Mouse (Mus musculus) hindbrain, embryonic 11.5 days (tissue): ENCODE measurements at regions not wholly inside any gene's neighbourhood (a gene's known extent, or its start where the extent isn't known, plus 50 kb on each side); places are given as distances from the start of the nearest gene placed in this dataset.

ENCODE experiments used
- ATAC-seq: fragments of 200-750 bp; cut with Nextera tagmentation; 2 replicates; pipeline ENCODE4 v1.8.0; 2017; ENCODE audit warnings: mild to moderate bottlenecking, moderate TSS enrichment, moderate library complexity; ENCODE audit not compliant: low FRiP score
- DNase-seq: peaks from one replicate; pipeline ENCODE4 v3.0.0-alpha.2; 2015; ENCODE audit warnings: low spot score
- H3K27ac ChIP-seq: fragments of 300-500 bp; sonication (generic); 2 replicates; pipeline ENCODE4 v1.5.1; 2014; ENCODE audit warnings: mild to moderate bottlenecking, low read depth, low read length
- H3K27me3 ChIP-seq: fragments of 300-500 bp; sonication (generic); 2 replicates; pipeline ENCODE4 v1.6.1; 2014; ENCODE audit warnings: mild to moderate bottlenecking, low read length, moderate library complexity, mixed read lengths; ENCODE audit not compliant: control insufficient read depth, insufficient read depth
- H3K36me3 ChIP-seq: fragments of 300-500 bp; sonication (generic); 2 replicates; pipeline ENCODE4 v1.6.1; 2014; ENCODE audit warnings: mild to moderate bottlenecking, low read length, moderate library complexity, mixed read lengths; ENCODE audit not compliant: control insufficient read depth, insufficient read depth
- H3K4me1 ChIP-seq: fragments of 300-500 bp; sonication (generic); replicated peaks from 2 replicates; pipeline ENCODE4 v1.6.1; 2014; ENCODE audit warnings: low read length, mixed read lengths; ENCODE audit not compliant: control insufficient read depth, insufficient read depth
- H3K4me2 ChIP-seq: fragments of 300-500 bp; sonication (generic); replicated peaks from 2 replicates; pipeline ENCODE4 v1.6.1; 2014; ENCODE audit warnings: mild to moderate bottlenecking, low read depth, low read length
- H3K4me3 ChIP-seq: fragments of 300-500 bp; sonication (generic); 2 replicates; pipeline ENCODE4 v1.5.1; 2014; ENCODE audit warnings: low read depth, low read length
- H3K9ac ChIP-seq: fragments of 300-500 bp; sonication (generic); 2 replicates; pipeline ENCODE4 v1.6.1; 2014; ENCODE audit warnings: low read depth, low read length
- H3K9me3 ChIP-seq: fragments of 300-500 bp; sonication (generic); 2 replicates; pipeline ENCODE4 v1.6.1; 2016; ENCODE audit warnings: low read length; ENCODE audit not compliant: control insufficient read depth
- WGBS: fragments of 180-500 bp; shearing (Covaris S2); extraction: QIAGEN DNeasy Blood & Tissue Kit; methylation state at CpG from one replicate; pipeline ENCODE4 v1.1.7; 2014; 5-methylcytosine and 5-hydroxymethylcytosine counted together

- H3K4me3 ChIP-seq: no peak overlapping the region
- peak; percentile 6; the same call in 1 of the 2 replicates for ATAC-seq
- no peaks in the 10 kb centered on the region for H3K27me3 ChIP-seq
- H3K27ac ChIP-seq: no peak overlapping the region
- no peaks in the 10 kb centered on the region for H3K36me3 ChIP-seq
- no peak for DNase-seq
- H3K4me2 ChIP-seq: no peak overlapping the region
- no peaks in the 10 kb centered on the region for H3K9me3 ChIP-seq
- H3K4me1 ChIP-seq: no peaks in the 10 kb centered on the region
- 0% methylated on average over 1 of the region's 1 CpGs for WGBS
- H3K9ac ChIP-seq: no peak overlapping the region
These were observed 256.6 kb downstream of the Icos start for GRCm38 (mm10) chr1:61234298-61234682.

- no peak for ATAC-seq
These were observed 258.8 kb downstream of the Icos start for GRCm38 (mm10) chr1:61236511-61236910.

GRCm38 (mm10) chr1:61238668-61239067 is 260.9 kb downstream of the Icos start:
- no peaks in the 10 kb centered on the region for H3K27me3 ChIP-seq
- H3K4me2 ChIP-seq: no peak overlapping the region
- no peak overlapping the region for H3K27ac ChIP-seq
- DNase-seq (no peak), ATAC-seq (no peak)
- no peaks in the 10 kb centered on the region for H3K36me3 ChIP-seq
- H3K4me3 ChIP-seq: no peak overlapping the region
- no peaks in the 10 kb centered on the region for H3K9me3 ChIP-seq
- no peak overlapping the region for H3K9ac ChIP-seq
- no peaks in the 10 kb centered on the region for H3K4me1 ChIP-seq
- 88% methylated on average over 3 of the region's 3 CpGs for WGBS

More at GRCm38 (mm10) chr1:61236511-61236910, 258.8 kb downstream of the Icos start:
- Histone ChIP-seq H3K27me3 (no peaks in the 10 kb centered on the region), H3K4me2 (no peak overlapping the region), H3K27ac (no peak overlapping the region), H3K4me3 (no peak overlapping the region), H3K9me3 (no peaks in the 10 kb centered on the region), H3K4me1 (no peaks in the 10 kb centered on the region), H3K36me3 (no peaks in the 10 kb centered on the region), H3K9ac (no peak overlapping the region)
- 98% methylated on average over 2 of the region's 2 CpGs for WGBS
- no peak for DNase-seq

GRCm38 (mm10) chr1:61257561-61257960 is 279.8 kb downstream of the Icos start:
- ATAC-seq: no peak

GRCm38 (mm10) chr1:61263466-61263865 is 285.7 kb downstream of the Icos start:
- H3K36me3 ChIP-seq: no peaks in the 10 kb centered on the region
- H3K4me2 ChIP-seq: no peak overlapping the region
- no peak overlapping the region for H3K9ac ChIP-seq
- no peaks in the 10 kb centered on the region for H3K4me1 ChIP-seq
- 73% methylated on average over 10 of the region's 10 CpGs for WGBS
- no peaks in the 10 kb centered on the region for H3K27me3 ChIP-seq
- no peak overlapping the region for H3K27ac ChIP-seq
- ATAC-seq (no peak), DNase-seq (no peak)
- H3K4me3 ChIP-seq: no peak overlapping the region
- no peaks in the 10 kb centered on the region for H3K9me3 ChIP-seq

More at GRCm38 (mm10) chr1:61257561-61257960, 279.8 kb downstream of the Icos start:
- no peak for DNase-seq
- no peak overlapping the region for H3K4me3 ChIP-seq
- no peaks in the 10 kb centered on the region for H3K27me3 ChIP-seq
- H3K9ac ChIP-seq: no peak overlapping the region
- no peaks in the 10 kb centered on the region for H3K4me1 ChIP-seq
- H3K36me3 ChIP-seq: no peaks in the 10 kb centered on the region
- no peak overlapping the region for H3K27ac ChIP-seq
- H3K9me3 ChIP-seq: no peaks in the 10 kb centered on the region
- H3K4me2 ChIP-seq: no peak overlapping the region

GRCm38 (mm10) chr1:61265706-61266127 is 288.0 kb downstream of the Icos start:
- H3K4me3 ChIP-seq: no peak overlapping the region
- 23% methylated on average over 4 of the region's 4 CpGs for WGBS
- H3K27ac ChIP-seq: no peak overlapping the region
- no peaks in the 10 kb centered on the region for H3K36me3 ChIP-seq
- H3K4me1 ChIP-seq: no peaks in the 10 kb centered on the region
- no peak overlapping the region for H3K4me2 ChIP-seq
- ATAC-seq: no peak
- peak overlapping the region; percentile 16; the same call in 1 of the 2 replicates for H3K9ac ChIP-seq
- no peak for DNase-seq
- no peaks in the 10 kb centered on the region for H3K9me3 ChIP-seq
- no peaks in the 10 kb centered on the region for H3K27me3 ChIP-seq

- ATAC-seq (no peak), DNase-seq (no peak)
- no peaks in the 10 kb centered on the region for H3K9me3 ChIP-seq
- H3K9ac ChIP-seq: no peak overlapping the region
- H3K4me1 ChIP-seq: no peaks in the 10 kb centered on the region
- no peak overlapping the region for H3K4me3 ChIP-seq
- WGBS: 87% methylated on average over 4 of the region's 4 CpGs
- H3K36me3 ChIP-seq: no peaks in the 10 kb centered on the region
- no peaks in the 10 kb centered on the region for H3K27me3 ChIP-seq
- no peak overlapping the region for H3K4me2 ChIP-seq
- H3K27ac ChIP-seq: no peak overlapping the region
These were observed 296.1 kb downstream of the Icos start for GRCm38 (mm10) chr1:61273843-61274242.

- Histone ChIP-seq H3K4me2 (no peak overlapping the region), H3K9me3 (no peaks in the 10 kb centered on the region), H3K9ac (no peak overlapping the region), H3K27me3 (no peaks in the 10 kb centered on the region), H3K4me3 (no peak overlapping the region), H3K27ac (no peak overlapping the region), H3K36me3 (no peaks in the 10 kb centered on the region), H3K4me1 (no peaks in the 10 kb centered on the region)
- ATAC-seq (no peak), DNase-seq (no peak)
- 96% methylated on average over 1 of the region's 1 CpGs for whole genome bisulfite sequencing
These were observed 296.5 kb downstream of the Icos start for GRCm38 (mm10) chr1:61274244-61274643.

- no peaks in the 10 kb centered on the region for H3K4me1 ChIP-seq
- no peak overlapping the region for H3K9ac ChIP-seq
- H3K4me3 ChIP-seq: no peak overlapping the region
- H3K4me2 ChIP-seq: no peak overlapping the region
- ATAC-seq: no peak
- H3K9me3 ChIP-seq: no peaks in the 10 kb centered on the region
- no peak for DNase-seq
- 93% methylated on average over 4 of the region's 4 CpGs for WGBS
- no peaks in the 10 kb centered on the region for H3K27me3 ChIP-seq
- no peaks in the 10 kb centered on the region for H3K36me3 ChIP-seq
- no peak overlapping the region for H3K27ac ChIP-seq
These were observed 299.5 kb downstream of the Icos start for GRCm38 (mm10) chr1:61277170-61277710.
